Mouse (Mus musculus) G1E-ER4 (cell line): ENCODE measurements around the gene Phykpl. TPM values are rescaled to one million over a fixed set of nuclear protein-coding genes. Genes with fewer than 3 reads are reported as not detected.

Experiments used
- GATA1 ChIP-seq: IDR thresholded peaks from one replicate; pipeline ENCODE4 v1.8.0; 2012; ENCODE audit warnings: low read length, inconsistent platforms
- polyA plus RNA-seq: library from polyadenylated mRNA; stranded (reverse); fragments of >175 nt; gene quantifications from 2 replicates; pipeline ENCODE4 v1.2.3, GENCODE M21; 2012

The Phykpl gene
- polyA plus RNA-seq, 1 experiment = 22.2 TPM

GRCm38 (mm10) chr11:51625187-51625820 lies 40.7 kb downstream of the Phykpl start:
- TF ChIP-seq GATA1 = no peak

- no peak for TF ChIP-seq GATA1
These were observed 42.9 kb downstream of the Phykpl start for GRCm38 (mm10) chr11:51627425-51627824.

DNA sequence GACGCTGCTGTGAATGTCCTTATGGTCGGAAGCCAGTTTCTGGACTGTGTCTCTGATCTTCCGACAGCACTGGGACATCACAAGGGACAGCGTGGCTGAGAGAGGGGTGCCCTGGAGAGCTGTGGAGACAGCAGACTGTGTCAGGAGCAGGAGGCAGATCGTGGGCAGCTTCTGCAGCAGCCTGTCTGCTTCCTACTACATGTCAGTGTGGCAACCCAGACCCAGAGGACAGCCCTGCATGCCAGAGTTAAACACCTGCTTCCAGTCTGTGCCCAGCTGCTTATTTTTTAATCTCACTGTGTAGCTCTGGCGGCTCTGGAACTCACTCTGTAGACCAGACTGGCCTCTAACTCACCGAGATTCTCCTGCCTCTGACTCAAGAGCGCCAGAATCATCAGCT lies 43.4 kb downstream of the Phykpl start:
- no peak for TF ChIP-seq GATA1

GRCm38 (mm10) chr11:51629651-51630314 lies 45.2 kb downstream of the Phykpl start:
- TF ChIP-seq GATA1 = no peak

GRCm38 (mm10) chr11:51632130-51632753 lies 47.7 kb downstream of the Phykpl start:
- TF ChIP-seq GATA1 = no peak

GRCm38 (mm10) chr11:51633721-51634120 lies 49.2 kb downstream of the Phykpl start:
- no peak for TF ChIP-seq GATA1

- no peak for TF ChIP-seq GATA1
These were observed 50.6 kb downstream of the Phykpl start for GRCm38 (mm10) chr11:51635127-51635524.

GRCm38 (mm10) chr11:51635525-51636322 lies 51.2 kb downstream of the Phykpl start, which contains the start of gene Rmnd5b:
Rmnd5b (minus strand) TSS chr11:51635896.
- TF ChIP-seq GATA1 = no peak

DNA sequence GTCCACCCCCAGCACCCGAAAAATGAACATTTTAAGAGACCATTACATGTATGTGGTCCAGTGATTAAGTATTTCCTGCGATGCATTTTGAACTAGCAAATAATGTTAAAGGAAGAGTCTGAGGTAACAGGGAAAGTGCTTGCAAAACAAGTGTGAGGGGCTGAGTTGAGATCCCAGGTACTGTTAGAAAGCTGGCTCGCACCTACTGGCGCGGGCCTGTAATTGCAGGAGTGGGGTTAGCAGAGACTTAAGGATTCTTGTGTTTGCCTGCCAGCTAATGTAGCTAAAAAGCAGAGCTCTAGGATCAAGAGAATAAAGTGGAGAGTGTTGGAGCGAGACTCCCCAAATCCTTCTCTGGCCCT lies 51.7 kb downstream of the Phykpl start:
- no peak for TF ChIP-seq GATA1

GRCm38 (mm10) chr11:51637971-51638414 lies 53.4 kb downstream of the Phykpl start:
- no peak for TF ChIP-seq GATA1

- TF ChIP-seq GATA1 = no peak
These were observed 53.9 kb downstream of the Phykpl start for GRCm38 (mm10) chr11:51638497-51638896.

- no peak for TF ChIP-seq GATA1
These were observed 56.2 kb downstream of the Phykpl start for GRCm38 (mm10) chr11:51640748-51641147.

DNA sequence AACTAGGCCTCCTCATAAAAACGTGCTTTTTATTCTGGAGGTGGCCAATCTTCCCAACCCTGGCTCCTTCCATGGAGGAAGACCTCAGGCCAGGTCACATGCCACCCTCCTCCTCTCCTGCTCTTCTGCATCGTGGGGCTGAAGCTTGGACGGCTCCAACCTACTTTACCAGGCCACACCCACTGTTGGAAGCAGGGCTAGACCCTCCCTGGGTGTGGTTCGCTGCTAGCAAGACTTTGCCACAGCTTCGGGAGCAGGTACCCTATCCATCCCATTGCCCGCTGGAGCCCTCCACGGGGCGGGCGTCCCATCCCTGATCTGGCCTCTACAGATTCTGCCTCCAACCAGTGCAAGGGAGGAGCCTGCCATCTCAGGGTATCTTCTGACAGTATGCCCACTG lies 58.6 kb downstream of the Phykpl start:
- no peak for TF ChIP-seq GATA1

- no peak for TF ChIP-seq GATA1
These were observed 59.2 kb downstream of the Phykpl start for GRCm38 (mm10) chr11:51643761-51644160.

DNA sequence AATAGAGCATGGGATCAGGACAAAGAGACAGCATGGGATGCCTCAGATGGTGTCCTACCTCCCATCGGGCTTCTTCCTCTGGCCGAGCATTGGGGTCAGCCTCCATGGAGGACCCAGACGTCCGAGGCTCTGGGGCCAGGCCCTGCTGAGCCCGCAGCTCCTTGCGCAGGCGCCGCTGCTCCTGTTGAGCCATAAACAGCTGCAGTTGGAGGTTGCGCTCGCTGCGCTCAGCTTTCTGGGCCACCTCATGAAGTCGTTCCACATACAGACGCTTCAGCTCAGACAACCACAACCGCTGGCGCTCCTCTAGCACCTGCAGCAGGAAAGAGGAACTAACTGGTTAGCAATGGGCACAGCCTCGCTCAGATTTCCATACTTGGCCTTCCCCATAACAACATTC lies 59.7 kb downstream of the Phykpl start:
- TF ChIP-seq GATA1 = no peak

GRCm38 (mm10) chr11:51645293-51645692 lies 60.7 kb downstream of the Phykpl start:
- no peak for TF ChIP-seq GATA1
